Mouse (Mus musculus) limb, embryonic 13.5 days (tissue): ENCODE results near the gene Dnm1. TPM values are rescaled to one million over a fixed set of nuclear protein-coding genes. Genes with fewer than 3 reads are reported as not detected.

Source experiments
- ATAC-seq: fragments of 200-750 bp; cut with Nextera tagmentation; 2 replicates; pipeline ENCODE4 v1.8.0; 2017; ENCODE audit warnings: low read depth, moderate number of reproducible peaks, moderate TSS enrichment; ENCODE audit not compliant: low FRiP score
- H3K27ac ChIP-seq: fragments of 300-500 bp; sonication (generic); 2 replicates; pipeline ENCODE4 v1.5.1; 2015; ENCODE audit warnings: inconsistent platforms, mild to moderate bottlenecking, moderate library complexity
- H3K27me3 ChIP-seq: fragments of 300-500 bp; sonication (generic); 2 replicates; pipeline ENCODE4 v1.6.1; 2015; ENCODE audit warnings: mild to moderate bottlenecking, inconsistent platforms
- H3K36me3 ChIP-seq: fragments of 300-500 bp; sonication (generic); 2 replicates; pipeline ENCODE4 v1.6.1; 2015; ENCODE audit warnings: inconsistent platforms, mild to moderate bottlenecking, moderate library complexity
- H3K4me1 ChIP-seq: fragments of 300-500 bp; sonication (generic); 2 replicates; pipeline ENCODE4 v1.6.1; 2015; ENCODE audit warnings: inconsistent platforms
- H3K4me2 ChIP-seq: fragments of 300-500 bp; sonication (generic); replicated peaks from 2 replicates; pipeline ENCODE4 v1.6.1; 2015; ENCODE audit warnings: inconsistent platforms, mild to moderate bottlenecking, moderate library complexity
- H3K4me3 ChIP-seq: fragments of 300-500 bp; sonication (generic); 2 replicates; pipeline ENCODE4 v1.5.1; 2015; ENCODE audit warnings: moderate library complexity, mild to moderate bottlenecking, inconsistent platforms
- H3K9ac ChIP-seq: fragments of 300-500 bp; sonication (generic); 2 replicates; pipeline ENCODE4 v1.6.1; 2015; ENCODE audit warnings: mild to moderate bottlenecking, inconsistent platforms
- H3K9me3 ChIP-seq: fragments of 300-500 bp; sonication (generic); 2 replicates; pipeline ENCODE4 v1.6.1; 2016; ENCODE audit warnings: inconsistent platforms
- WGBS: fragments of 180-500 bp; shearing (Covaris S2); methylation state at CpG from one replicate; pipeline ENCODE4 v1.1.7; 2015; 5-methylcytosine and 5-hydroxymethylcytosine counted together
- polyA plus RNA-seq: library from polyadenylated mRNA; unstranded; fragments of >200 nt; fragmentation: Nextera tagmentation; extraction: Ambion mirVana; gene quantifications from 2 replicates; pipeline ENCODE4 v1.2.1, GENCODE M21; 2015

Dnm1 gene
- polyA plus RNA-seq, 1 experiment from 2014 or later: 32.5 TPM

- Histone ChIP-seq H3K36me3 (no peaks in the 10 kb centered on the region), H3K27ac (no peak overlapping the region), H3K9me3 (no peaks in the 10 kb centered on the region), H3K4me3 (no peak overlapping the region), H3K4me2 (no peak overlapping the region), H3K9ac (no peak overlapping the region), H3K27me3 (peaks cover 15% of the 10 kb centered on the region), H3K4me1 (peaks cover 18% of the 10 kb centered on the region)
- WGBS: 67% methylated on average over 10 of the region's 10 CpGs
- ATAC-seq: no peak
These were observed 5.2 kb upstream of the Dnm1 start for GRCm38 (mm10) chr2:32358381-32358780.

- no peak overlapping the region for H3K9ac ChIP-seq
- H3K4me3 ChIP-seq: no peak overlapping the region
- no peaks in the 10 kb centered on the region for H3K36me3 ChIP-seq
- H3K4me1 ChIP-seq: peaks cover 18% of the 10 kb centered on the region
- 67% methylated on average over 3 of the region's 3 CpGs for WGBS
- no peak overlapping the region for H3K27ac ChIP-seq
- no peaks in the 10 kb centered on the region for H3K9me3 ChIP-seq
- peaks cover 15% of the 10 kb centered on the region for H3K27me3 ChIP-seq
- no peak overlapping the region for H3K4me2 ChIP-seq
- ATAC-seq: no peak
These were observed 4.6 kb upstream of the Dnm1 start for GRCm38 (mm10) chr2:32357710-32358109.

GRCm38 (mm10) chr2:32356216-32356615 is 3.1 kb upstream of the Dnm1 start:
- ATAC-seq: no peak

GRCm38 (mm10) chr2:32354336-32354895 is 1.3 kb upstream of the Dnm1 start:
- 89% methylated on average over 3 of the region's 3 CpGs for WGBS
- Histone ChIP-seq H3K9me3 (no peaks in the 10 kb centered on the region), H3K4me2 (no peak overlapping the region), H3K9ac (no peak overlapping the region), H3K4me1 (peaks cover 34% of the 10 kb centered on the region), H3K27me3 (peaks cover 3% of the 10 kb centered on the region; the same call in 1 of the 2 replicates), H3K27ac (no peak overlapping the region), H3K36me3 (no peaks in the 10 kb centered on the region; the same call in 1 of the 2 replicates), H3K4me3 (no peak overlapping the region)
- ATAC-seq: no peak

More at GRCm38 (mm10) chr2:32356216-32356615, 3.1 kb upstream of the Dnm1 start:
- Histone ChIP-seq H3K4me2 (no peak overlapping the region), H3K36me3 (no peaks in the 10 kb centered on the region), H3K27me3 (peaks cover 6% of the 10 kb centered on the region), H3K9ac (no peak overlapping the region), H3K4me3 (no peak overlapping the region), H3K4me1 (peaks cover 24% of the 10 kb centered on the region), H3K9me3 (no peaks in the 10 kb centered on the region), H3K27ac (no peak overlapping the region)
- WGBS: 71% methylated on average over 10 of the region's 10 CpGs

GRCm38 (mm10) chr2:32353836-32354235 is 698 bp upstream of the Dnm1 start:
- Histone ChIP-seq H3K4me1 (peaks cover 35% of the 10 kb centered on the region), H3K27ac (peak overlapping the region; percentile 28; the same call in 1 of the 2 replicates), H3K36me3 (peaks cover 3% of the 10 kb centered on the region; the same call in 1 of the 2 replicates), H3K27me3 (peaks cover 3% of the 10 kb centered on the region; the same call in 1 of the 2 replicates), H3K9me3 (no peaks in the 10 kb centered on the region), H3K9ac (no peak overlapping the region), H3K4me2 (peak overlapping the region; percentile 90), H3K4me3 (no peak overlapping the region)
- ATAC-seq: no peak
- WGBS: 58% methylated on average over 6 of the region's 6 CpGs

GRCm38 (mm10) chr2:32352151-32353006 is 759 bp downstream of the Dnm1 start, which contains the start of gene Ciz1:
Gene Ciz1 (plus strand): TSS chr2:32352327.
- ATAC-seq: peak; percentile 54; the same call in 1 of the 2 replicates
- H3K27ac ChIP-seq: peak within 1 kb of the TSS; percentile 94
- no peaks in the 10 kb centered on the region for H3K9me3 ChIP-seq
- peak within 1 kb of the TSS; percentile 81 for H3K4me3 ChIP-seq
- WGBS: 0% methylated on average over 46 of the region's 52 CpGs
- H3K36me3 ChIP-seq: peaks cover 16% of the 10 kb centered on the region
- peak within 1 kb of the TSS; percentile 90 for H3K4me2 ChIP-seq
- no peaks in the 10 kb centered on the region for H3K27me3 ChIP-seq
- peaks cover 35% of the 10 kb centered on the region for H3K4me1 ChIP-seq
- peak within 1 kb of the TSS; percentile 91 for H3K9ac ChIP-seq

- H3K27ac ChIP-seq: peak overlapping the region; percentile 81
- no peak for ATAC-seq
- WGBS: 49% methylated on average over 9 of the region's 9 CpGs
- H3K9me3 ChIP-seq: no peaks in the 10 kb centered on the region
- H3K4me2 ChIP-seq: peak overlapping the region; percentile 90
- peaks cover 35% of the 10 kb centered on the region for H3K4me1 ChIP-seq
- H3K4me3 ChIP-seq: peak overlapping the region; percentile 81
- peak overlapping the region; percentile 91 for H3K9ac ChIP-seq
- H3K36me3 ChIP-seq: peaks cover 23% of the 10 kb centered on the region
- no peaks in the 10 kb centered on the region for H3K27me3 ChIP-seq
These were observed 1.6 kb downstream of the Dnm1 start for GRCm38 (mm10) chr2:32351471-32351961.

GRCm38 (mm10) chr2:32350471-32351051 is 2.6 kb downstream of the Dnm1 start:
- H3K4me1 ChIP-seq: peaks cover 35% of the 10 kb centered on the region
- no peak for ATAC-seq
- WGBS: 52% methylated on average over 13 of the region's 13 CpGs
- no peaks in the 10 kb centered on the region for H3K9me3 ChIP-seq
- peak overlapping the region; percentile 90 for H3K4me2 ChIP-seq
- no peak overlapping the region for H3K27ac ChIP-seq
- H3K36me3 ChIP-seq: peaks cover 28% of the 10 kb centered on the region
- H3K4me3 ChIP-seq: 0 out of 2 replicates have a peak overlapping the region, but pooled peaks have one; percentile 81
- no peaks in the 10 kb centered on the region for H3K27me3 ChIP-seq
- peak overlapping the region; percentile 91 for H3K9ac ChIP-seq

GRCm38 (mm10) chr2:32349625-32350255 is 3.4 kb downstream of the Dnm1 start:
- no peak overlapping the region for H3K4me3 ChIP-seq
- H3K36me3 ChIP-seq: peaks cover 32% of the 10 kb centered on the region
- no peak overlapping the region for H3K4me2 ChIP-seq
- no peaks in the 10 kb centered on the region for H3K9me3 ChIP-seq
- 63% methylated on average over 8 of the region's 8 CpGs for WGBS
- peaks cover 35% of the 10 kb centered on the region for H3K4me1 ChIP-seq
- no peak overlapping the region for H3K27ac ChIP-seq
- H3K9ac ChIP-seq: 0 out of 2 replicates have a peak overlapping the region, but pooled peaks have one; percentile 91
- no peaks in the 10 kb centered on the region for H3K27me3 ChIP-seq
- no peak for ATAC-seq

- Histone ChIP-seq H3K27ac (no peak overlapping the region), H3K27me3 (no peaks in the 10 kb centered on the region), H3K4me2 (no peak overlapping the region), H3K36me3 (peaks cover 42% of the 10 kb centered on the region), H3K9me3 (no peaks in the 10 kb centered on the region), H3K4me3 (no peak overlapping the region), H3K9ac (no peak overlapping the region), H3K4me1 (peaks cover 37% of the 10 kb centered on the region)
- WGBS: 84% methylated on average over 11 of the region's 11 CpGs
- ATAC-seq: no peak
These were observed 4.8 kb downstream of the Dnm1 start for GRCm38 (mm10) chr2:32348311-32348710.

- H3K4me1 ChIP-seq: peaks cover 36% of the 10 kb centered on the region
- no peak for ATAC-seq
- peaks cover 42% of the 10 kb centered on the region for H3K36me3 ChIP-seq
- H3K4me2 ChIP-seq: no peak overlapping the region
- H3K27ac ChIP-seq: no peak overlapping the region
- H3K4me3 ChIP-seq: no peak overlapping the region
- H3K9me3 ChIP-seq: no peaks in the 10 kb centered on the region
- no peak overlapping the region for H3K9ac ChIP-seq
- no peaks in the 10 kb centered on the region for H3K27me3 ChIP-seq
- WGBS: 77% methylated on average over 6 of the region's 6 CpGs
These were observed 6.1 kb downstream of the Dnm1 start for GRCm38 (mm10) chr2:32347019-32347418.
